Mouse (Mus musculus): Measurements from ENCODE around the gene Tanc1. TPM values are rescaled to one million over a fixed set of nuclear protein-coding genes. Genes with fewer than 3 reads are reported as not detected.

Gene Tanc1
- polyA plus RNA-seq, 1 experiment from 2014 or later: 27.3 TPM

GRCm38 (mm10) chr2:59622514-59623139 is 10.8 kb downstream of the Tanc1 start:
- H3K27me3 ChIP-seq (ENCODE audit: control insufficient read depth, insufficient read depth, low read length): no peaks in the 10 kb centered on the region
- peak overlapping the region; percentile 83 for H3K27ac ChIP-seq (ENCODE audit: low read length)
- H3K36me3 ChIP-seq (ENCODE audit: control insufficient read depth, insufficient read depth): 0 out of 2 replicates have a peak, but pooled peaks cover 2% of the 10 kb centered on the region
- no peak overlapping the region for H3K9ac ChIP-seq (ENCODE audit: low read length)
- WGBS: 10% methylated on average over 6 of the region's 6 CpGs
- no peak overlapping the region for H3K4me3 ChIP-seq (ENCODE audit: low read length)
- H3K9me3 ChIP-seq (replicated peaks; ENCODE audit: control insufficient read depth, low read length): no peaks in the 10 kb centered on the region
- peak; percentile 90 for ATAC-seq (replicated peaks; ENCODE audit: extremely low read depth, insufficient read depth, low FRiP score)
- H3K4me1 ChIP-seq (ENCODE audit: control insufficient read depth, insufficient read depth, low read length): peaks cover 42% of the 10 kb centered on the region
- peak overlapping the region; percentile 34; the same call in 1 of the 2 replicates for H3K4me2 ChIP-seq (ENCODE audit: low read depth, low read length)

GRCm38 (mm10) chr2:59623858-59624257 is 12.0 kb downstream of the Tanc1 start:
- H3K4me1 ChIP-seq (ENCODE audit: control insufficient read depth, insufficient read depth, low read length): peaks cover 54% of the 10 kb centered on the region
- ATAC-seq (replicated peaks; ENCODE audit: extremely low read depth, insufficient read depth, low FRiP score): no peak
- H3K9ac ChIP-seq (ENCODE audit: low read length): no peak overlapping the region
- H3K27me3 ChIP-seq (ENCODE audit: control insufficient read depth, insufficient read depth, low read length): no peaks in the 10 kb centered on the region
- H3K27ac ChIP-seq (ENCODE audit: low read length): peak overlapping the region; percentile 83
- no peak overlapping the region for H3K4me3 ChIP-seq (ENCODE audit: low read length)
- 49% methylated on average over 5 of the region's 5 CpGs for WGBS
- H3K4me2 ChIP-seq (ENCODE audit: low read depth, low read length): no peak overlapping the region
- H3K36me3 ChIP-seq (ENCODE audit: control insufficient read depth, insufficient read depth): 0 out of 2 replicates have a peak, but pooled peaks cover 2% of the 10 kb centered on the region
- no peaks in the 10 kb centered on the region for H3K9me3 ChIP-seq (replicated peaks; ENCODE audit: control insufficient read depth, low read length)

GRCm38 (mm10) chr2:59625416-59625815 is 13.6 kb downstream of the Tanc1 start:
- Histone ChIP-seq H3K9me3 (replicated peaks; ENCODE audit: control insufficient read depth, low read length) (no peaks in the 10 kb centered on the region), H3K4me2 (ENCODE audit: low read depth, low read length) (no peak overlapping the region), H3K4me3 (ENCODE audit: low read length) (no peak overlapping the region), H3K4me1 (ENCODE audit: control insufficient read depth, insufficient read depth, low read length) (peaks cover 69% of the 10 kb centered on the region), H3K9ac (ENCODE audit: low read length) (no peak overlapping the region), H3K27ac (ENCODE audit: low read length) (no peak overlapping the region), H3K36me3 (ENCODE audit: control insufficient read depth, insufficient read depth) (0 out of 2 replicates have a peak, but pooled peaks cover 2% of the 10 kb centered on the region), H3K27me3 (ENCODE audit: control insufficient read depth, insufficient read depth, low read length) (no peaks in the 10 kb centered on the region)
- 76% methylated on average over 2 of the region's 2 CpGs for WGBS
- no peak for ATAC-seq (replicated peaks; ENCODE audit: extremely low read depth, insufficient read depth, low FRiP score)

- Histone ChIP-seq H3K4me3 (ENCODE audit: low read length) (no peak overlapping the region), H3K4me1 (ENCODE audit: control insufficient read depth, insufficient read depth, low read length) (peaks cover 72% of the 10 kb centered on the region), H3K27me3 (ENCODE audit: control insufficient read depth, insufficient read depth, low read length) (no peaks in the 10 kb centered on the region), H3K9me3 (replicated peaks; ENCODE audit: control insufficient read depth, low read length) (no peaks in the 10 kb centered on the region), H3K9ac (ENCODE audit: low read length) (no peak overlapping the region), H3K4me2 (ENCODE audit: low read depth, low read length) (no peak overlapping the region), H3K36me3 (ENCODE audit: control insufficient read depth, insufficient read depth) (no peaks in the 10 kb centered on the region), H3K27ac (ENCODE audit: low read length) (no peak overlapping the region)
- WGBS: 82% methylated on average over 8 of the region's 8 CpGs
- no peak for ATAC-seq (replicated peaks; ENCODE audit: extremely low read depth, insufficient read depth, low FRiP score)
Observed at GRCm38 (mm10) chr2:59625927-59626326, 14.1 kb downstream of the Tanc1 start.

GRCm38 (mm10) chr2:59626422-59626821 is 14.6 kb downstream of the Tanc1 start:
- ATAC-seq (replicated peaks; ENCODE audit: extremely low read depth, insufficient read depth, low FRiP score): no peak
- Histone ChIP-seq H3K4me1 (ENCODE audit: control insufficient read depth, insufficient read depth, low read length) (peaks cover 77% of the 10 kb centered on the region), H3K36me3 (ENCODE audit: control insufficient read depth, insufficient read depth) (no peaks in the 10 kb centered on the region), H3K4me2 (ENCODE audit: low read depth, low read length) (no peak overlapping the region), H3K27me3 (ENCODE audit: control insufficient read depth, insufficient read depth, low read length) (no peaks in the 10 kb centered on the region), H3K9ac (ENCODE audit: low read length) (no peak overlapping the region), H3K4me3 (ENCODE audit: low read length) (no peak overlapping the region), H3K9me3 (replicated peaks; ENCODE audit: control insufficient read depth, low read length) (no peaks in the 10 kb centered on the region), H3K27ac (ENCODE audit: low read length) (no peak overlapping the region)
- WGBS: 70% methylated on average over 3 of the region's 3 CpGs

GRCm38 (mm10) chr2:59627502-59627901 is 15.7 kb downstream of the Tanc1 start:
- no peak overlapping the region; the same call in 1 of the 2 replicates for H3K4me2 ChIP-seq (ENCODE audit: low read depth, low read length)
- peaks cover 70% of the 10 kb centered on the region for H3K4me1 ChIP-seq (ENCODE audit: control insufficient read depth, insufficient read depth, low read length)
- peak overlapping the region; percentile 80 for H3K27ac ChIP-seq (ENCODE audit: low read length)
- H3K9me3 ChIP-seq (replicated peaks; ENCODE audit: control insufficient read depth, low read length): no peaks in the 10 kb centered on the region
- no peaks in the 10 kb centered on the region for H3K36me3 ChIP-seq (ENCODE audit: control insufficient read depth, insufficient read depth)
- no peak for ATAC-seq (replicated peaks; ENCODE audit: extremely low read depth, insufficient read depth, low FRiP score)
- H3K27me3 ChIP-seq (ENCODE audit: control insufficient read depth, insufficient read depth, low read length): no peaks in the 10 kb centered on the region
- 13% methylated on average over 1 of the region's 1 CpGs for WGBS
- H3K9ac ChIP-seq (ENCODE audit: low read length): no peak overlapping the region
- no peak overlapping the region for H3K4me3 ChIP-seq (ENCODE audit: low read length)

- peak overlapping the region; percentile 13; the same call in 1 of the 2 replicates for H3K4me2 ChIP-seq (ENCODE audit: low read depth, low read length)
- H3K4me1 ChIP-seq (ENCODE audit: control insufficient read depth, insufficient read depth, low read length): peaks cover 64% of the 10 kb centered on the region
- H3K36me3 ChIP-seq (ENCODE audit: control insufficient read depth, insufficient read depth): no peaks in the 10 kb centered on the region
- H3K9me3 ChIP-seq (replicated peaks; ENCODE audit: control insufficient read depth, low read length): no peaks in the 10 kb centered on the region
- H3K27me3 ChIP-seq (ENCODE audit: control insufficient read depth, insufficient read depth, low read length): no peaks in the 10 kb centered on the region
- WGBS: 40% methylated on average over 17 of the region's 17 CpGs
- no peak overlapping the region for H3K4me3 ChIP-seq (ENCODE audit: low read length)
- peak; percentile 52; the same call in 1 of the 2 replicates for ATAC-seq (replicated peaks; ENCODE audit: extremely low read depth, insufficient read depth, low FRiP score)
- H3K9ac ChIP-seq (ENCODE audit: low read length): no peak overlapping the region
- peak overlapping the region; percentile 80 for H3K27ac ChIP-seq (ENCODE audit: low read length)
Observed at GRCm38 (mm10) chr2:59628057-59628901, 16.4 kb downstream of the Tanc1 start.

- Histone ChIP-seq H3K4me3 (ENCODE audit: low read length) (no peak overlapping the region), H3K27ac (ENCODE audit: low read length) (peak overlapping the region; percentile 61; the same call in 1 of the 2 replicates), H3K4me1 (ENCODE audit: control insufficient read depth, insufficient read depth, low read length) (peaks cover 57% of the 10 kb centered on the region), H3K9ac (ENCODE audit: low read length) (no peak overlapping the region), H3K9me3 (replicated peaks; ENCODE audit: control insufficient read depth, low read length) (peaks cover 1% of the 10 kb centered on the region; the same call in 1 of the 2 replicates), H3K36me3 (ENCODE audit: control insufficient read depth, insufficient read depth) (no peaks in the 10 kb centered on the region), H3K27me3 (ENCODE audit: control insufficient read depth, insufficient read depth, low read length) (no peaks in the 10 kb centered on the region), H3K4me2 (ENCODE audit: low read depth, low read length) (no peak overlapping the region)
- no peak for ATAC-seq (replicated peaks; ENCODE audit: extremely low read depth, insufficient read depth, low FRiP score)
- 61% methylated on average over 4 of the region's 4 CpGs for WGBS
Observed at GRCm38 (mm10) chr2:59629829-59630228, 18.0 kb downstream of the Tanc1 start.

- no peaks in the 10 kb centered on the region for H3K36me3 ChIP-seq (ENCODE audit: control insufficient read depth, insufficient read depth)
- peaks cover 51% of the 10 kb centered on the region for H3K4me1 ChIP-seq (ENCODE audit: control insufficient read depth, insufficient read depth, low read length)
- H3K9ac ChIP-seq (ENCODE audit: low read length): no peak overlapping the region
- H3K27ac ChIP-seq (ENCODE audit: low read length): no peak overlapping the region
- peaks cover 5% of the 10 kb centered on the region for H3K9me3 ChIP-seq (replicated peaks; ENCODE audit: control insufficient read depth, low read length)
- H3K4me2 ChIP-seq (ENCODE audit: low read depth, low read length): no peak overlapping the region
- no peak overlapping the region for H3K4me3 ChIP-seq (ENCODE audit: low read length)
- no peaks in the 10 kb centered on the region for H3K27me3 ChIP-seq (ENCODE audit: control insufficient read depth, insufficient read depth, low read length)
- no peak for ATAC-seq (replicated peaks; ENCODE audit: extremely low read depth, insufficient read depth, low FRiP score)
- 52% methylated on average over 5 of the region's 5 CpGs for WGBS
Observed at GRCm38 (mm10) chr2:59631406-59631805, 19.6 kb downstream of the Tanc1 start.

All from heart, embryonic 16.5 days (tissue).